Mouse (Mus musculus) bone marrow, adult 2 months (tissue): Measurements from ENCODE around the gene Rnf169.

Experiments used
- CTCF ChIP-seq: fragments of 200-500 bp; IDR thresholded peaks from 2 replicates; pipeline ENCODE4 v1.5.1; 2011; ENCODE audit warnings: low read length, control low read depth; ENCODE audit not compliant: control insufficient read depth, insufficient read depth
- POLR2A ChIP-seq: fragments of 200-500 bp; IDR thresholded peaks from 2 replicates; pipeline ENCODE4 v1.6.1; 2011; ENCODE audit warnings: low read depth, mild to moderate bottlenecking, control low read depth, low read length, borderline replicate concordance; ENCODE audit not compliant: control insufficient read depth

DNA sequence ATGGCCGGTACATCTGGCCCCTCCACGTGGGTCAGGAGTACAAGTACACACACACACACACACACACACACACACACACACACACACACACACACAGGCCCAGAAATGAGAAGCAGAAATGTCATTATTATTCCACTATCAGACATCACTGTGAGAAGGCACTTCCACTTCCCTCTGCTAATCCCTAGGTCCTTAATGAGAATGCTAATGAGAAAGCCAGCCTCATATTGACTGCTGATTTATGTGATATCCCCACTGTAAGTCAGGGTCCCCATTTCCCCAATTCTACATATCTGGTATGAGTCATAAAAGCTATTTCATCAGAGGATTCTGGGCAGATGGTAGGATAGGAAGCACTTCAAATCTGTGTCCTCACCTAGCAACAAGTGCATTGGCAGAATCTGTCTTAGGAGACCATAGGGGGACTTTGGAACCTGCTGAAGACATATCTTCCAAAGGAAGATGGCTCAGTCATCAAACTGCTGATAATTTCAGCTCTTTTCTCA is 93.0 kb downstream of the Rnf169 start:
- TF ChIP-seq CTCF, result no peak
- no peak for TF ChIP-seq POLR2A
